Mouse (Mus musculus): ENCODE measurements at regions not wholly inside any gene's neighbourhood (a gene's known extent, or its start where the extent isn't known, plus 50 kb on each side); places are given as distances from the start of the nearest gene placed in this dataset.

- Histone ChIP-seq H3K36me3 (ENCODE audit: control insufficient read depth, insufficient read depth, low read length, poor library complexity, severe bottlenecking) (no peaks in the 10 kb centered on the region), H3K4me3 (ENCODE audit: insufficient read depth in 1 of 2, low read depth in 1 of 2, low read length in 2 of 2, poor library complexity in 1 of 2, severe bottlenecking in 1 of 2) (no peak overlapping the region), H3K4me1 (ENCODE audit: control insufficient read depth in 2 of 2, insufficient read depth in 2 of 2, low read length in 2 of 2, poor library complexity in 1 of 2) (no peaks in the 10 kb centered on the region), H3K9ac (ENCODE audit: insufficient read depth, low read depth, low read length, poor library complexity, severe bottlenecking) (no peak overlapping the region), H3K9me3 (ENCODE audit: control insufficient read depth, insufficient read depth, low read depth, low read length) (no peaks in the 10 kb centered on the region), H3K27ac (ENCODE audit: insufficient read depth, low read depth, low read length, poor library complexity, severe bottlenecking) (no peak overlapping the region)
- DNase-seq (ENCODE audit: low read depth, low spot score) = no peak
- in situ Hi-C loops (cut with MboI; ENCODE audit: low sequenced_read_pairs in 2 of 2, unreplicated experiment in 2 of 2) = no loop called here
- TF ChIP-seq CHD2 (IDR thresholded peaks at IDR 0.05; ENCODE audit: low read depth, low read length) (no peak), MAFK (IDR thresholded peaks at IDR 0.05; ENCODE audit: insufficient read depth, low read depth, low read length) (no peak), HCFC1 (IDR thresholded peaks at IDR 0.05; ENCODE audit: borderline replicate concordance, insufficient read depth, low read length) (no peak), ZNF384 (IDR thresholded peaks at IDR 0.05; ENCODE audit: low read depth, low read length) (no peak), ZC3H11A (IDR thresholded peaks at IDR 0.05; ENCODE audit: borderline replicate concordance, low read depth, low read length) (no peak)
Observed at GRCm38 (mm10) chr1:43377491-43378263, 66.7 kb upstream of the Nck2 start.

- H3K4me3 ChIP-seq (ENCODE audit: insufficient read depth in 1 of 2, low read depth in 1 of 2, low read length in 2 of 2, poor library complexity in 1 of 2, severe bottlenecking in 1 of 2) = no peak overlapping the region
- TF ChIP-seq ZC3H11A (IDR thresholded peaks at IDR 0.05; ENCODE audit: borderline replicate concordance, low read depth, low read length) (no peak), MAFK (IDR thresholded peaks at IDR 0.05; ENCODE audit: insufficient read depth, low read depth, low read length) (no peak), HCFC1 (IDR thresholded peaks at IDR 0.05; ENCODE audit: borderline replicate concordance, insufficient read depth, low read length) (no peak), CHD2 (IDR thresholded peaks at IDR 0.05; ENCODE audit: low read depth, low read length) (no peak), ZNF384 (IDR thresholded peaks at IDR 0.05; ENCODE audit: low read depth, low read length) (no peak)
- H3K27ac ChIP-seq (ENCODE audit: insufficient read depth, low read depth, low read length, poor library complexity, severe bottlenecking) = no peak overlapping the region
- H3K9ac ChIP-seq (ENCODE audit: insufficient read depth, low read depth, low read length, poor library complexity, severe bottlenecking) = no peak overlapping the region
- H3K4me1 ChIP-seq (ENCODE audit: control insufficient read depth in 2 of 2, insufficient read depth in 2 of 2, low read length in 2 of 2, poor library complexity in 1 of 2) = no peaks in the 10 kb centered on the region
- in situ Hi-C loops (cut with MboI; ENCODE audit: low sequenced_read_pairs in 2 of 2, unreplicated experiment in 2 of 2) = no loop called here
- DNase-seq (ENCODE audit: low read depth, low spot score) = no peak
- no peaks in the 10 kb centered on the region for H3K9me3 ChIP-seq (ENCODE audit: control insufficient read depth, insufficient read depth, low read depth, low read length)
- H3K36me3 ChIP-seq (ENCODE audit: control insufficient read depth, insufficient read depth, low read length, poor library complexity, severe bottlenecking) = no peaks in the 10 kb centered on the region
Observed at GRCm38 (mm10) chr1:43385008-43385407, 59.4 kb upstream of the Nck2 start.

GRCm38 (mm10) chr1:43394035-43394434 lies 50.3 kb upstream of the Nck2 start:
- Histone ChIP-seq H3K4me3 (ENCODE audit: insufficient read depth in 1 of 2, low read depth in 1 of 2, low read length in 2 of 2, poor library complexity in 1 of 2, severe bottlenecking in 1 of 2) (no peak overlapping the region), H3K4me1 (ENCODE audit: control insufficient read depth in 2 of 2, insufficient read depth in 2 of 2, low read length in 2 of 2, poor library complexity in 1 of 2) (no peaks in the 10 kb centered on the region), H3K27ac (ENCODE audit: insufficient read depth, low read depth, low read length, poor library complexity, severe bottlenecking) (no peak overlapping the region), H3K9ac (ENCODE audit: insufficient read depth, low read depth, low read length, poor library complexity, severe bottlenecking) (no peak overlapping the region), H3K9me3 (ENCODE audit: control insufficient read depth, insufficient read depth, low read depth, low read length) (no peaks in the 10 kb centered on the region), H3K36me3 (ENCODE audit: control insufficient read depth, insufficient read depth, low read length, poor library complexity, severe bottlenecking) (no peaks in the 10 kb centered on the region)
- TF ChIP-seq CHD2 (IDR thresholded peaks at IDR 0.05; ENCODE audit: low read depth, low read length) = no peak
- TF ChIP-seq MAFK (IDR thresholded peaks at IDR 0.05; ENCODE audit: insufficient read depth, low read depth, low read length) = no peak
- TF ChIP-seq ZC3H11A (IDR thresholded peaks at IDR 0.05; ENCODE audit: borderline replicate concordance, low read depth, low read length) = no peak
- no peak for TF ChIP-seq HCFC1 (IDR thresholded peaks at IDR 0.05; ENCODE audit: borderline replicate concordance, insufficient read depth, low read length)
- no peak for TF ChIP-seq ZNF384 (IDR thresholded peaks at IDR 0.05; ENCODE audit: low read depth, low read length)
- in situ Hi-C loops (cut with MboI; ENCODE audit: low sequenced_read_pairs in 2 of 2, unreplicated experiment in 2 of 2) = no loop called here
- no peak for DNase-seq (ENCODE audit: low read depth, low spot score)

Data from ES-E14 (cell line).